Mouse (Mus musculus) hematopoietic multipotent progenitor cell, adult 10-12 weeks (in vitro differentiated cells): ENCODE measurements around the gene Fam13c. TPM values are rescaled to one million over a fixed set of nuclear protein-coding genes. Genes with fewer than 3 reads are reported as not detected.

Source experiments
- polyA plus RNA-seq: library from polyadenylated mRNA; stranded (reverse); fragments of >175 nt; gene quantifications from 2 replicates; pipeline ENCODE4 v1.2.3, GENCODE M21; 2012; ENCODE audit warnings: low replicate concordance

The Fam13c gene
- not detected in 2 replicates for polyA plus RNA-seq

DNA sequence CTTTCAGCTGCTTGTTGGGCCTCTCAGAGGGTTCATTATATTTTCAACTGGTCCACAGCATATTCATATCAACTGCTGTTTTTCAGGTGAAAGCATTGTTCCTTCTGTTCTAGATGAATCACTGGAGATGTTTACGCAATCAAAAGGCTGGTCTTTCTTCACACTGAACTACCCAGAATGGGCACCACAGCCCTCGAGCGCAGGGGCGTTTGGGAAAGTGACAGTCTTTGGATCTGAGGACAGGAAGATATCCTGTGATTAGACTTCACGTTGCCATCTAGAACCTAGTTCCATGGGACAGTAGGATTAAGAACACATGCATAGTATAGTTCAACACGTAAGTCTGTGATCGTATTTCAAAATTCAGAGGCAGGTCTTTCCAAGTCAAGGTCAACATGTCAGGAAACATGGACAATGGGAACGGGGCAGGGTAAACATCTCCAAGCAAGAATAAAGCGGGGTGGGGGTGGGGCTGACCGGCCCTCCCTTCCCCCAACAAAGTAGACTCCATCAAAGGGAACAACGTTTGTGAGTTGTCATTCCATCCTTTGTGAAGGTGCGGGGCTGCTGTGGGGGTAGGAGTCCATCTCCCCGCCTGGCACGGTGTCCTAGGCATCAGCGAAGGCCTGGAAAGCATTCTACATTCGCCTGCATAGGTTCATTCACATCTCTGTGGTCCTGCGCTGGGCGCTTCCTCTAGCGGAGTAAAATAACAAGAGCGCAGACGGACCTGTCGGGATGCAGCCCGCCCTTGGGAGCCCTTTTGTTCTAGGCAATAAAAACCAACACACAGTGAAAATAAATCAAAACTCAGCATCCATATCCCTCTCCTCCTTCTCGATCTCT is at the start of gene Fam13c:
Gene Fam13c (plus strand): TSS at position 806 of the 846 bp plus-strand sequence.

Other genes starting within 250 kb of the Fam13c start
- not detected in 2 replicates for gene Mrln, start 235.8 kb upstream of the Fam13c start, polyA plus RNA-seq
- 1.2 and 1.5 TPM in 2 replicates for gene Slc16a9, start 195.4 kb upstream of the Fam13c start, polyA plus RNA-seq
- not detected in 2 replicates for gene Phyhipl, start 215.5 kb downstream of the Fam13c start, polyA plus RNA-seq